Mouse (Mus musculus): ENCODE measurements at regions not wholly inside any gene's neighbourhood (a gene's known extent, or its start where the extent isn't known, plus 50 kb on each side); places are given as distances from the start of the nearest gene placed in this dataset.
A peak's percentile ranks its signal among the peaks of the same experiment; 100 is the strongest.
"Not testable (repeated sequence)": the region's sequence is repeated elsewhere in the genome, so short reads cannot be mapped to it uniquely, and the experiment has no call there.

GRCm38 (mm10) chr4:67141896-67142295, 314.5 kb downstream of the Tlr4 start:
- DNase-seq: no peak

GRCm38 (mm10) chr4:67148521-67148920, 321.1 kb downstream of the Tlr4 start:
- no peak for DNase-seq

- no peak for DNase-seq
Measured at GRCm38 (mm10) chr4:67162673-67163072, 335.3 kb downstream of the Tlr4 start.

GRCm38 (mm10) chr4:67167720-67168119, 340.3 kb downstream of the Tlr4 start:
- DNase-seq: no peak

- DNase-seq: no peak
Measured at GRCm38 (mm10) chr4:67187725-67188510, 360.5 kb downstream of the Tlr4 start.

- no peak for DNase-seq
Measured at GRCm38 (mm10) chr4:67190536-67190935, 363.2 kb downstream of the Tlr4 start.

GRCm38 (mm10) chr4:67194425-67194824, 367.0 kb downstream of the Tlr4 start:
- no peak for DNase-seq

- DNase-seq: no peak
Measured at GRCm38 (mm10) chr4:67196907-67197306, 369.5 kb downstream of the Tlr4 start.

- peak; percentile 74 for DNase-seq
Measured at GRCm38 (mm10) chr4:67208406-67208805, 381.0 kb downstream of the Tlr4 start.

GRCm38 (mm10) chr4:67213363-67213762, 386.0 kb downstream of the Tlr4 start:
- DNase-seq: no peak

GRCm38 (mm10) chr4:67224533-67224932, 397.1 kb downstream of the Tlr4 start:
- DNase-seq: no peak

- DNase-seq: no peak
Measured at GRCm38 (mm10) chr4:67229214-67229613, 401.8 kb downstream of the Tlr4 start.

GRCm38 (mm10) chr4:67273553-67273952, 446.2 kb downstream of the Tlr4 start:
- no peak for DNase-seq

GRCm38 (mm10) chr4:67301020-67301419, 473.6 kb downstream of the Tlr4 start:
- no peak for DNase-seq

- no peak for DNase-seq
Measured at GRCm38 (mm10) chr4:67301740-67302139, 474.4 kb downstream of the Tlr4 start.

GRCm38 (mm10) chr4:67320098-67320497, 492.7 kb downstream of the Tlr4 start:
- not testable (repeated sequence) for DNase-seq

All from heart, postnatal 4 days (tissue).